Mouse (Mus musculus) forebrain, embryonic 15.5 days (tissue): ENCODE data around the gene C5ar1. TPM values are rescaled to one million over a fixed set of nuclear protein-coding genes. Genes with fewer than 3 reads are reported as not detected.

ENCODE experiments used
- ATAC-seq: fragments of 200-750 bp; cut with Nextera tagmentation; replicated peaks from 2 replicates; pipeline ENCODE4 v1.8.0; 2017; ENCODE audit warnings: mild to moderate bottlenecking, moderate TSS enrichment, moderate library complexity
- H3K27ac ChIP-seq: fragments of 300-500 bp; sonication (generic); replicated peaks from 2 replicates; pipeline ENCODE4 v1.5.1; 2015; ENCODE audit warnings: mild to moderate bottlenecking, inconsistent platforms
- H3K27me3 ChIP-seq: fragments of 300-500 bp; sonication (generic); 2 replicates; pipeline ENCODE4 v1.6.1; 2015; ENCODE audit warnings: inconsistent platforms
- H3K36me3 ChIP-seq: fragments of 300-500 bp; sonication (generic); 2 replicates; pipeline ENCODE4 v1.6.1; 2015; ENCODE audit warnings: mild to moderate bottlenecking, inconsistent platforms
- H3K4me1 ChIP-seq: fragments of 300-500 bp; sonication (generic); 2 replicates; pipeline ENCODE4 v1.6.1; 2015; ENCODE audit warnings: inconsistent platforms
- H3K4me2 ChIP-seq: fragments of 300-500 bp; sonication (generic); replicated peaks from 2 replicates; pipeline ENCODE4 v1.6.1; 2015; ENCODE audit warnings: mild to moderate bottlenecking, inconsistent platforms
- H3K4me3 ChIP-seq: fragments of 300-500 bp; sonication (generic); 2 replicates; pipeline ENCODE4 v1.5.1; 2015; ENCODE audit warnings: mild to moderate bottlenecking, inconsistent platforms
- H3K9ac ChIP-seq: fragments of 300-500 bp; sonication (generic); replicated peaks from 2 replicates; pipeline ENCODE4 v1.6.1; 2015; ENCODE audit warnings: mild to moderate bottlenecking, inconsistent platforms
- H3K9me3 ChIP-seq: fragments of 300-500 bp; sonication (generic); 2 replicates; pipeline ENCODE4 v1.6.1; 2016; ENCODE audit warnings: inconsistent platforms
- WGBS: fragments of 180-500 bp; shearing (Covaris S2); methylation state at CpG from one replicate; pipeline ENCODE4 v1.1.7; 2015; ENCODE audit warnings: mixed read lengths; 5-methylcytosine and 5-hydroxymethylcytosine counted together
- polyA plus RNA-seq: library from polyadenylated mRNA; unstranded; fragments of >200 nt; fragmentation: Nextera tagmentation; extraction: Ambion mirVana; gene quantifications from 2 replicates; pipeline ENCODE4 v1.2.1, GENCODE M21; 2015

C5ar1 gene
- polyA plus RNA-seq, 1 experiment from 2014 or later: 1.1 TPM

DNA sequence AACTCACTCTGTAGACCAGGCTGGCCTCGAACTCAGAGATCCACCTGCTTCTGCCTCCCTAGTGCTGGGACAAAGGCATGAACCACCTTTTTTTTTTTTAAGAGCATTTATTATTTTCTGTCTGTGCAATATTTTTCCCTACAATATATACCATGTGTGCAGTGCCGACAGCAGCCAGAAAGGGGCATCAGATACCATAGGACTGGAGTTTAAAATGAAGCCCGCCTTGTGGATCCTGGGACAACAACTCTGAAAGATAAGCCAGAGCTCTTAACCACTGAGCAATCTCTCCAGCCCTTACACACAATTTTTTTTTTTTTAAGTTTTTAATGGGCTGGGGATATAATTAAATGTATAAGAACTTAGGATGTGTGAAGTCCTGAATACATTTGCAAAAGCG, 35.0 kb upstream of the C5ar1 start:
- Histone ChIP-seq H3K4me3 (no peak overlapping the region), H3K27me3 (no peaks in the 10 kb centered on the region), H3K27ac (peak overlapping the region; percentile 88), H3K4me2 (peak overlapping the region; percentile 96), H3K36me3 (no peaks in the 10 kb centered on the region), H3K4me1 (peaks cover 31% of the 10 kb centered on the region), H3K9ac (no peak overlapping the region), H3K9me3 (no peaks in the 10 kb centered on the region)
- no peak for ATAC-seq
- 29% methylated on average over 4 of the region's 4 CpGs for WGBS

- Histone ChIP-seq H3K27me3 (no peaks in the 10 kb centered on the region), H3K4me2 (no peak overlapping the region), H3K9ac (no peak overlapping the region), H3K4me1 (peaks cover 13% of the 10 kb centered on the region), H3K4me3 (no peak overlapping the region), H3K27ac (no peak overlapping the region), H3K36me3 (peaks cover 9% of the 10 kb centered on the region; the same call in 1 of the 2 replicates), H3K9me3 (no peaks in the 10 kb centered on the region)
- 89% methylated on average over 1 of the region's 1 CpGs for WGBS
- ATAC-seq: no peak
Measured at GRCm38 (mm10) chr7:16287791-16288190, 28.5 kb upstream of the C5ar1 start.

DNA sequence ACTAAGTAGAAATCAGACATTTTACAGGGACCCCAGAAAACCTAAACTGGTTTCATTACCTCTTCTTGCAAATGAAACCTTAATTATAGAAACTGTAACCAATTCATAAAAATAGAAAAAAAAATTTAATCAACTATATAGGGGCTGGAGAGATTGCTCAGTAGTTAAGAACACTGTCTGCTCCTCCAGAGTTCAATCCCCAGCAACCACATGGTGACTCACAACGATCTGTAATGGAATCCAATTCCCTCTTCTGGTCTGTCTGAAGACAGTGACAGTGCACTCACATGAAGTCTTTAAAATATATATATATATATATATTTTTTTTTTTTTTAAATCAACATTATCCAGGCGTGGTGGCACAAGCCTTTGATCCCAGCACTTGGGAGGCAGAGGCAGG, 27.7 kb upstream of the C5ar1 start:
- peak overlapping the region; percentile 69 for H3K4me3 ChIP-seq
- peak overlapping the region; percentile 94 for H3K27ac ChIP-seq
- WGBS: 79% methylated on average over 2 of the region's 2 CpGs
- peak overlapping the region; percentile 54 for H3K4me2 ChIP-seq
- peaks cover 17% of the 10 kb centered on the region for H3K36me3 ChIP-seq
- H3K4me1 ChIP-seq: peaks cover 13% of the 10 kb centered on the region
- no peaks in the 10 kb centered on the region for H3K27me3 ChIP-seq
- H3K9ac ChIP-seq: peak overlapping the region; percentile 59
- H3K9me3 ChIP-seq: no peaks in the 10 kb centered on the region
- ATAC-seq: no peak

GRCm38 (mm10) chr7:16286026-16286961, 27.0 kb upstream of the C5ar1 start, which contains the start of gene Ccdc9:
TSS of gene Ccdc9 (minus strand) at chr7:16286795.
- Histone ChIP-seq H3K36me3 (peaks cover 24% of the 10 kb centered on the region), H3K27me3 (no peaks in the 10 kb centered on the region), H3K27ac (peak within 1 kb of the TSS; percentile 94), H3K4me3 (peak within 1 kb of the TSS; percentile 69), H3K4me1 (peaks cover 13% of the 10 kb centered on the region), H3K4me2 (peak within 1 kb of the TSS; percentile 54), H3K9me3 (no peaks in the 10 kb centered on the region), H3K9ac (peak within 1 kb of the TSS; percentile 59)
- WGBS: 1% methylated on average over 69 of the region's 70 CpGs
- ATAC-seq: peak; percentile 96

GRCm38 (mm10) chr7:16285450-16286025, 26.2 kb upstream of the C5ar1 start:
- no peak overlapping the region for H3K9ac ChIP-seq
- peaks cover 26% of the 10 kb centered on the region for H3K36me3 ChIP-seq
- no peaks in the 10 kb centered on the region for H3K27me3 ChIP-seq
- WGBS: 2% methylated on average over 14 of the region's 14 CpGs
- H3K4me1 ChIP-seq: peaks cover 13% of the 10 kb centered on the region
- peak overlapping the region; percentile 94; the same call in 1 of the 2 replicates for H3K27ac ChIP-seq
- peak; percentile 56 for ATAC-seq
- no peaks in the 10 kb centered on the region for H3K9me3 ChIP-seq
- H3K4me3 ChIP-seq: peak overlapping the region; percentile 69
- peak overlapping the region; percentile 54 for H3K4me2 ChIP-seq

GRCm38 (mm10) chr7:16284904-16285303, 25.6 kb upstream of the C5ar1 start:
- peaks cover 13% of the 10 kb centered on the region for H3K4me1 ChIP-seq
- no peak overlapping the region for H3K4me2 ChIP-seq
- 0 out of 2 replicates have a peak overlapping the region, but pooled peaks have one; percentile 69 for H3K4me3 ChIP-seq
- no peak for ATAC-seq
- H3K36me3 ChIP-seq: peaks cover 28% of the 10 kb centered on the region
- 83% methylated on average over 9 of the region's 9 CpGs for WGBS
- no peaks in the 10 kb centered on the region for H3K27me3 ChIP-seq
- H3K9ac ChIP-seq: no peak overlapping the region
- no peaks in the 10 kb centered on the region for H3K9me3 ChIP-seq
- H3K27ac ChIP-seq: no peak overlapping the region

- WGBS: 90% methylated on average over 8 of the region's 8 CpGs
- no peaks in the 10 kb centered on the region for H3K27me3 ChIP-seq
- ATAC-seq: no peak
- H3K4me1 ChIP-seq: peaks cover 13% of the 10 kb centered on the region
- H3K4me2 ChIP-seq: no peak overlapping the region
- no peak overlapping the region for H3K9ac ChIP-seq
- no peak overlapping the region for H3K27ac ChIP-seq
- H3K36me3 ChIP-seq: peaks cover 31% of the 10 kb centered on the region
- H3K9me3 ChIP-seq: no peaks in the 10 kb centered on the region
- H3K4me3 ChIP-seq: no peak overlapping the region
Measured at GRCm38 (mm10) chr7:16284001-16284400, 24.7 kb upstream of the C5ar1 start.

GRCm38 (mm10) chr7:16282334-16282733, 23.0 kb upstream of the C5ar1 start:
- no peaks in the 10 kb centered on the region for H3K27me3 ChIP-seq
- 96% methylated on average over 13 of the region's 13 CpGs for WGBS
- H3K9me3 ChIP-seq: no peaks in the 10 kb centered on the region
- no peak overlapping the region for H3K9ac ChIP-seq
- no peak overlapping the region for H3K27ac ChIP-seq
- ATAC-seq: no peak
- H3K36me3 ChIP-seq: peaks cover 48% of the 10 kb centered on the region
- H3K4me3 ChIP-seq: no peak overlapping the region
- no peak overlapping the region for H3K4me2 ChIP-seq
- peaks cover 13% of the 10 kb centered on the region for H3K4me1 ChIP-seq

DNA sequence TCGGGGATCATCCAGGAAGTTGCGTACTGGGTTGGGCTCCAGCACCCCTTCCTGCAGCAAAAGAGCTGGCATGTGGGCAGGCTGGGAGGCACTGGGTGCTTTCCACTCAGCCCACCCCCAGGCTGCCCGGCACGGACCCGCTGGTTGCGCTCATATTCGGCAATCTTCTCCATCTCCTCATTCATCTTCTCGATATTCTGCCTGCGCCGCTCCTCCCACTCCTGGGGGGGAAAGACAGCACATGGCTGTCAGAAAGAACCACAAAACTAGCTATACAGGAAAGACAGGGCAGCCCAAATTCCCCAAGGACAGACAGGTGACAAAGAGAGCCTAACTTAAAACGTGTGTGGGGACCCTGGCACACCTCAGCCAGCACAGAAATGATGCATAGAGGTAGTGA, 21.4 kb upstream of the C5ar1 start:
- WGBS: 87% methylated on average over 11 of the region's 11 CpGs
- Histone ChIP-seq H3K36me3 (peaks cover 63% of the 10 kb centered on the region), H3K4me1 (peaks cover 7% of the 10 kb centered on the region)

GRCm38 (mm10) chr7:16274922-16275890, 15.9 kb upstream of the C5ar1 start:
- H3K27me3 ChIP-seq: no peaks in the 10 kb centered on the region
- ATAC-seq: no peak
- peaks cover 41% of the 10 kb centered on the region for H3K36me3 ChIP-seq
- H3K9ac ChIP-seq: no peak overlapping the region
- no peak overlapping the region for H3K4me2 ChIP-seq
- no peaks in the 10 kb centered on the region for H3K9me3 ChIP-seq
- peaks cover 24% of the 10 kb centered on the region for H3K4me1 ChIP-seq
- H3K27ac ChIP-seq: no peak overlapping the region
- H3K4me3 ChIP-seq: no peak overlapping the region
- WGBS: 86% methylated on average over 10 of the region's 10 CpGs

More for the DNA sequence above, 21.4 kb upstream of the C5ar1 start:
- Histone ChIP-seq H3K4me3 (no peak overlapping the region), H3K9ac (no peak overlapping the region), H3K27ac (no peak overlapping the region), H3K4me2 (no peak overlapping the region), H3K9me3 (no peaks in the 10 kb centered on the region), H3K27me3 (no peaks in the 10 kb centered on the region)
- no peak for ATAC-seq

GRCm38 (mm10) chr7:16273766-16274140, 14.4 kb upstream of the C5ar1 start:
- Histone ChIP-seq H3K4me1 (peaks cover 24% of the 10 kb centered on the region), H3K36me3 (peaks cover 35% of the 10 kb centered on the region), H3K9ac (peak overlapping the region; percentile 53), H3K9me3 (no peaks in the 10 kb centered on the region), H3K4me2 (peak overlapping the region; percentile 75), H3K27ac (peak overlapping the region; percentile 91), H3K4me3 (peak overlapping the region; percentile 67), H3K27me3 (no peaks in the 10 kb centered on the region)
- peak; percentile 74 for ATAC-seq
- under 1% methylated on average over 18 of the region's 18 CpGs for WGBS
